Mouse (Mus musculus) left cerebral cortex, adult 8-10 months (tissue): ENCODE data around the gene Rin2. TPM values are rescaled to one million over a fixed set of nuclear protein-coding genes. Genes with fewer than 3 reads are reported as not detected.

Source experiments
- DNase-seq, 2 experiments: peaks; one replicate each; pipeline ENCODE4 v3.0.0; 2022; ENCODE audit warnings: low spot score in 2 of 2
- total RNA-seq, 4 experiments: library from RNA; stranded (reverse); gene quantifications; 2 replicates each; pipeline ENCODE4 v1.2.4; 2022

The Rin2 gene
- total RNA-seq, 4 experiments from 2014 or later, result 21.7 to 35.6 (median 25.8) TPM

DNA sequence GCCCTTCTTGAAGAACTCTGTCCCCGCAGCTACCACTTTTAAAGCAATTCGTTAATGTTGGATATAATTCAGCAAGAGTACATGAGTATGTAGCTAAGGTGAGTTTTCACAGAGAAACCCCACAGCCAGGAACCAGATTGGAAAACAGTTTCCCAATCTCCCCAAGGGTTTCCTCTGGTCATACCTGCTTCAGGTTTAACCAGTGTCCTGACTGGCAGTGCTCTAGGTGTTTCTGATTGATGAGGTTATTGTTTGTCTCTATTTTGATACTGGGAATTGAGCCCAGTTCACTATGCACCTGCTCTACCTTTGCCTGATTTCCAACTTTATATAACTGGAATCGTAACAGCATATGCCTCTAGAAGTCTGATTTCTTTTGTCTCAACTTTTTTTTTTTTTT is 153.6 kb downstream of the Rin2 start:
- DNase-seq, result no peak

DNA sequence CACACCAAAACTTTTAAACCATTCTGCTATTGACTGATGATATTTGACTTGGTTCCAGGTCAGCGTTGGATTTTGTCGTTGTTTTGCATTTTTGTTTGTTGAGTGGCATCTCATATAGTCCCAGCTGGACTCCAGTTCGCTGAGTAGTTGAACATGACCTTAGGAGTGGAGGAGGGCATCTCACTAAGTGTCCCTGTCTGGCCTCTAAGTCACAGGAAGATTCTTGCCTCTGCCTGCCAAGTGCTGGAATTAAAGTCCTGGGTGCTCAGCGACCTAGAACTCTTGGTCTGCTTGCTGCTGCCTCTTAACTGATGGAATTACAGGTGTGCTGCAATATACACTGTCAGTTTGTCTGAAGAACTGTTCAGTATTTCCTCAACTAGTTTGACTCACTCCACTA is 154.2 kb downstream of the Rin2 start:
- no peak for DNase-seq

DNA sequence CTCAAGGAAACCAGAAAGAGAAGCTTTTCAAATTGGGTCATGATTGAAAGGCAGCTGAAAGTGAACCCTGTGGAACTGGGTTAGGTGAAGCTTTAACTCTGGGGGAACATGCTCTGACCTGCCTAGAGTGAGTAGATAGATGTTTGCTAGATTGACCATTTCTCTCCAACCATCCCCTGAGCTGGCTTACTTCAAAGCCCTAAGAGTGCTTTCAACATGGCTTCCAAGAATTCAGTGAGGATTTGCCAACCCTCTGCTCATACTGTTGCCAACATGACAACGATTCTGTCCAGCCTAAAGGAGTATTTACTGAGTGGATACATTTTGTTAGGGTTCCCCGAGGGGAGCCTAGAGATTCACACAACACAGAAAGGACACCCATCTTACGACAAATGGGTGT is 155.4 kb downstream of the Rin2 start:
- no peak for DNase-seq

DNA sequence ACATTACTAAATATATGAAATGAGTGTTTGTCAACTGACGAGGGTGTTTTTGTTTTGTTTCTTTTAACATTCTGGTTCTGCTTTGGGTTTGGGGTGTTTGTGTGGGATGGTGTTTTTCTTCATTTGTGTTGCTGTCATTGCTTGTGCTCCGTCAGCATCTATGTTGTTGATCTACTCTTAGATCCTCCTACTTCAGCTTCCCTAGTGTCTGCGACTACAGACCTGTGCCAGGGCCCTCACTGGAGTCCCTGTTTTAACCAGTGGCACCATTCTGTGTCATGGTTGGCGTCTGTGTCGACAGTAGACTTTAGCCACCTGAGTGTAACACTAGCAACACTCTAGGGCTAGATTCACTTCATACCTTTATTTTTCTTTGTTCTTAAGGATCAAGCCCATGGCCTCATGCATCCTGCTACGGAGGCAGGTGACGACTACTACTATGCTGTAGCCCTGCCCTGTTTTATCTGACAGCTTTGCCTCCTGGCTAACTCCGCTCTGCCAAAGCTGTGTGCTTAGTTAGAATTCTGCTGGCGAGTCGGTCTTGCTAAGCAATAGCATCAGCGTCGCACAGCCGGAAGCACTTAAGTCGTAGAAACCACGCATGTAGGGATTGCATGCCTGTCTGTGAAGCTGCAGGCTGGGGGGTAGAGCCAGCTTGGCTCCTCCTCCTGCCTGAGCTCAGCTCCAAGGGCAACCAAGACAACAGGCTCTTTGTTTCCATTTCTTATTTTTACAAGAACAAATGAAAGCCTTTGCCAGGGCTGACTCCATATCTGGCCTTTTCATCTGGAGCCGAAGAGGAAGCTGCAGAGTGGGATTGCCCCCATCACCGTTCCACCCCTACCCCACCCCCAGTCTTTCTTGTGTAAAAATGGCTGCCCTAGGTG is 157.2 kb downstream of the Rin2 start:
- peak; percentile 26 to 65 for DNase-seq

DNA sequence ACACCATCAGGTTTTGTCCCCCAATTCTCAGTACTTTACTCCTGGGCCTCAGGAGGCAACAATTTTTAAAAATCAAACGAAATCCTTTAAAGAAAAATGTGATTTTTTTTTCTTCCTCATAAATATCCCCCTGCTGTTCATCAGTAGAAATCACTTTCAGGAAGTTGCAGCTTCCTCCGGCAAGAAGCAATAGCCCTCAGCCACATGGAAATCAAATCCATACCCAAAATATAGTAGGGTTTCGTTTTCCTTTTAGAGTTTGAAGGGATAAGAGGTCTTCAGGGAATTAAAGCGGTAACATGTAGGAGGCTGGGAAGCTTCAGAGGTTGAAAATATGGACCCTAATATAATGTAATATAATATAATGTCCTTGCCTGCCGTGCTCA is 157.8 kb downstream of the Rin2 start:
- DNase-seq, result no peak

DNA sequence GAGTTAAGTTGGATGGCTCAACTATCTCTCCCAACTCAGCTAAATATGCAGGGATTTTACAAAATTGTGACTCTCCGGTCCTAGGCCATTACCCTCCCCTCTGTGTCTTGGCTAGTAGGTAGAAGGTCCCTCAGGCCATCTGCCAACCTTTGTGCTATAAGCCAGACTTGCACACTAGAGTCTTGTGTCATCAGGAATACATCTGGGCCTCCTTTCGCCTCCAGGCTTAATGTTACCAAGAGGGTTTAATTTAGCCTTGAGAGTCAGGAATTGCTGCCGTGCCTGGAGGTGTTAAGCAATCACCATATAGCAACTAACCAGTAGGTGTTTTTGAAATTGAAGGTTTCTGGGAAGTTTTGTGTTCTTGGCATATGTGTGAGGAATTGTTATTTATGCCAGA is 158.3 kb downstream of the Rin2 start:
- DNase-seq, result peak in 1 of 2 experiments; percentile 54

DNA sequence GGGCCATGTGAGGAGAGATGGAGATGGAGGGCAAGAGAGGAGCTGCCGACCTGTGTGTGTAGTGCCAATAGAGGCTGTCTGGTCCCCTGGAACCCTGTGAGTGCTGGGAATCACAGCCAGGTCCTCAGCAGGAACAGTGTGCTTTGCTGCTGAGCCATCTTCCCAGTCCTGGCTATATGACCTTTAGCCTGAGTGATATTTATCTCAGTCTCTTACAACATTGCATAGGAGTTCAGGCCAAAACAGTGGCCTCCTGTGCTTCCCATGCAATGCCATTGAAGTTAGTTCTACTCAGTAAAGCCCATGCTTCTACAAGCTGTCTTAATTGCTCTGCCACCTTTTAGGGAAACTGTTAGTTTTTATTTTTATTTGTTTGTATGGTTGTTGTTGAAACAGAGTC is 160.9 kb downstream of the Rin2 start:
- no peak for DNase-seq

DNA sequence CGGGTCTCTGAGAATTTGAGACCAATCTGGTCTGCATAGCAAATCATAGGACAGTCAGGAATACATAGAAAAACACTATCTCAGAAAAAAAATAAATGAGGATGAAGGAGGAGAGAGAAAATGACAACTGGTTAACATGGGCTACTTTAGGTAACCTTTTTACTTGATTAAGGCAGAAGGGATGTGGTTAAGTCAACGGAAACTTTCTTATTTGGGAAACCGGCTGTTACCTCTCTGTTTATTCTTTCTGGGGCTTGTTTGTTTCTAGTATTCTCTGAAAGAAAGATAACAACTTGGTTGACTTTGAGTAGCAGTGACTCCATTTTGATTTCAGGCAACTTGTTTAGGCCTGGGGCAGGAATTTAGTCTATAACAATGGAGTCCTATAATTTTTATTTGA is 163.7 kb downstream of the Rin2 start:
- DNase-seq, result no peak

DNA sequence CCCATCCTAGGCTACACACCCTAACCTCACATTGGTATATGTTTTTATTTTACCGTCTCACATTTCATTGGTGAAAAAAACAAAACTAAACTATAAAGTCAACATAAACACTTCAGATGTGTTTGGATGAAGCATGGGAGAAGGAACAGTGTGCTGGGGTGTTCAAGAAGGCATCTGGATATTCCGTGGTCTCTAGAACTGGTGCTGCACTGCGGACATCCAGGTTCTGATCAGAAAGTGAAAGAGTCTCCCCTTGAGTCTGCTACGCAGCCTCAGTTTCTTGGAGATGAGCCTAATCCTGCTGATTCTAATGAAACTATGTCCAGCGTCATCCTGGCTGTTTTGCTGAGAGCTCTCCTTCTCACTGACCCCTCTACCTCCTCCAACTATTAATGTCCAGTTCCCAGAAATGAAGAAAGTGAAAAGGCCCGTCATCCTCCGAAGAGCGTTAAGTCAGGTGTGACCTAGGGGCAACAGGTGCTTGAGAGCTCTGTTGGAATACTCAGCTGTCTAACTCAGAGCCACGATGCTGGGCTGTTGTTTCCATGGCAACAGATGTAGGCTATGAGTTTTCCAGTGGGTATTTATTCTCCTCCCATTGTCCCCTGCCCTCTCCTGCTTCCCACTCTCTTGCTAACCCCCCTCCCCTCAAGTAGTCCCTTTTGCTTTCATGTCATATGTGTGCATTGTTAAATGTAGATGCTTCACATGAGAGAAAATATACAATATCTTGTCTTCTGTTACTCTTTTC is 164.7 kb downstream of the Rin2 start:
- no peak for DNase-seq

DNA sequence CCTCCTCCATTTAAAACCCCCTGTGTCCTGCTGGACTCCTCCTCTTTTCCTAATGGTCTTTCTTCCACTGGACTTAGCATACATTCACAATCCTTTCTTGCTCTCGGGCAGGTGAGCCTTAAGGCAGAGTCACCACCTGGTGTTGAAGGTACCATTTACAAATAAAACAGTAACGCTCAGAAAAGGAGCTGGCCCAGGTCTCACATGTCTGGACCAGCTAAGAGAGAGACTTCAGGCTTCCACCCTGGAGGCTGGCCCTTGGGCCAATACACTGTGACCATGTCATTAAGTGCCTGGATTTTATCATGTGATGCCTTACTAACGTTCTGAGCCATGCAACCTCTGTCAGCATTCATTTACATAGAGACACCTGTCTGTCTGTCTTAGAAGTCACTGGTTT is 165.3 kb downstream of the Rin2 start:
- DNase-seq, result no peak

DNA sequence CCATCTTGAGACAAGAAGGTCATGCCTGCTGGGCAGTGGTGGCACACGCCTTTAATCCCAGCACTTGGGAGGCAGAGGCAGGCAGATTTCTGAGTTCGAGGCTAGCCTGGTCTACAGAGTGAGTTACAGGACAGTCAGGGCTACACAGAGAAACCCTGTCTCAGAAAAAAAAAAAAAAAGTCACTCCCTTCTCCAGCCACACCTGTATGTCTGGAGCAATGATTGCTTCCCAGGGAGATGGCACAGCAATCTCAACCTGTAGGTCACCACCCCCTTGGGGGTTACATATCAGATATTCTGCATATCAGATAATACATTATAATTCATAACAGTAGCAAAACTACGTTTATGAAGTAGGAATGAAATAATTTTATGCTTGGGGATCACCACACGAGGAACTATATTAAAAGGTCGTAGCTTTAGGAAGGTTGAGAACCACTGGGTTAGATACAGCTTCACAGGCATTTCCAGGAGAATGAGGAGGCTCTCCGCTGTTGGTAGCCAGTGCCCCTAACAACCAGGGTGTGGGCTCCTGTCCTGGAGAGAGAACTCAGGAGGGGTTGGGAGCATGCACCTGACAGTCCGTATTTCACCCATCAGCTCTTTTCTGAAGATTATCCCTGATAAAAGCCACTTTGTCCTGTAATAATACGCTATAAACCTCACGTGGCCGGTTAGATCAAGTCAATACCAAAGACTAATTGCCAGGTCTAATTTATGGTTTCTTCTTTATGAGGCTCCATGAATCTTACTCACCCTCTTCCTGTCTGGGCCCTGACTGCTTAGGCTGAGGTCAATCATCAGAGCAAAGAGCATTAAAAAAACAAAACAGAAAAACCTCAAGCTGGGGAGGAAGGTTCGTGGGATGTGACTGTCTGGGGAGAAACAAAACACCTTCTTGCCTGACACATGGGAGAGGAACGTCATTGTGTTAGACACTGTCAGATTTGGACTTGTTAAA is 166.2 kb downstream of the Rin2 start:
- no peak for DNase-seq

DNA sequence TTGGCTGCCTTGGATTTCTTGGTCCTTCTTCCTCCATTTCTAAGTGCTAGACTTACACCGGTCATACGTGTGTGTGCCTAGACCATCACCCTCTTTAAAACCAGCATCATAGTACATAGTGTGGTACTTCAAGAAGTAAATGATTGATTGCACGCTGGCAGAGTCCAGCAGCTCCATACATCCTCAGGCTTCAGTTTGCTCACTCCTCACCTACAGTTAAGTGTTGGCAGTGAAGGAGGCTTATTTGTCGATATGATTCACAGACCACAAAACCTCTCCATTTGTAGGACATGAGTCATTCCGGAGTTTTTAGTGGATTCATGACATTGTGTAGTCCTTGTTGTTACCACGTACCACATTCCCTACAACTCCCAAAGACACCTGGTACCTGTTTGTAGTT is 168.3 kb downstream of the Rin2 start:
- no peak for DNase-seq

DNA sequence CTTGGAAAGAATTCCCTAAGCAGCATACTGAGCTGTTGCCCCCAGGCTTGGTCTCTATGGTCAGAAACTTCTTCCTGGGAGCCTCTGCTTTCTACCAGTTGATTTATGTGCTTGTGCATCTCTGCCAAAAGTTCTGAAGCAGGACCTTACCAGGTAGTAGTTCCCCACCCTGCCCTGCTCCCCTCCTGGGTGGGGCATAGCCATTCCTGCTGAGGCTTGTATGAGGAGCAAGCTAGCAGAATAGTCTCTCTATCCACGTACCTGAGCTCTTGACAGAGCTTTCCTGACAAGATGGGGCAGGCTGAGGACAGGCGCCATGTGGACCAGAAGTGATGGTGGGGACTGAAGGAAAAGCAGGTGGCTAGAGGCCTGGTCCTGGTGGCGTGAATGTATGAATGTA is 171.6 kb downstream of the Rin2 start:
- no peak for DNase-seq

DNA sequence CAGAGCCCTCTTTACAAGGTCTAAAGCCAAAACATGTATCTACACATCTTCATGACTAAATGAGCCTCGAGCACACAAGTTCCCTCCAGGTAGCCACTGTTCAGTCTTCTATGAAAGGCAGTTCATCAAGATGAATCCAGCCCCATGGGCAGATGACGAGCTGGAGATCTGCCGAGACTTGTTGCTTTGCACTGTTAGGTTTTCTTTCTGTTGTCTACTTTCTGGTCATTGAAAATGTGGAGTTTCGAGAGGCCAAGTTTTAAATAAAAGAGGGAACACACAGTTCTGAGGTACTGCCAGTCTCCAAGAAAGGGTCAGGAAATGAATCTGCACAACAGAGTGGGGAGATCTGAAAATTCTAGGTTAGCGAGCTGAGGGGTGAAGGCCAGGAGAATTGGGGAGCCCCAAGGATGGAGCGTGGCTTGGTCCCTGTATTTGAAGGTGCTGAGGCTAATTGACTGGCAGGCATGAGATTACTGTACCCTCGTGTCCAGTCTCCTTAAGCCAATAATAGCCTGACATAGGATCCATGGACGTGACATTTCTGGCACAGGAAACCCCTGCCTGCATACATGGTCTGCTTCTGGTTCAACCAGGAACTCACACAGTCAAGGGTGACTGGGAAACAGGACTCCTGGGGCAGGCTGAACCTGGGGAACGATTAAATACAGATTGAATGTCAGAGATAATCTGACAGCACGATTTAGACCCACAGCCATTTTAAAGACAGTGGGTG is 174.3 kb downstream of the Rin2 start:
- no peak for DNase-seq

DNA sequence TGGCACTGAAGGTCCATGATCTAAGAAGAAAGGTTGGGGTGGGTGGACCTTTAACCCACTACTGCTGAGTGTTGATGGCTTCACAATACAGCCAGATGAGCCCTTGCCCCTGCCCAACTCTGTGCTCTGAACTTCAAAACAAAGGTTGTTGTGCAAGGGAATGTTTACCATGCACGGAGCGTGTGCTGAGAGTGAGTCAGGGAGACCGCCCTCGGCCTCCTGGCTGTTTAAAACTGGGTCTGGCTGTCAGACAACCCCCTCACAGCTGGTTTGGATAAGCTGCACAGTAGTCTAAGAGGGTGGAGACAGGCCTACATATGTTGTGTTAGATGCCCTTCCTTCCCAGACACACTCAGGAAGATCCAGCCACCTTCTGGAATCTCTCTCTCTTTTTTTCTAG is 175.8 kb downstream of the Rin2 start:
- DNase-seq, result peak in 1 of 2 experiments; percentile 74

DNA sequence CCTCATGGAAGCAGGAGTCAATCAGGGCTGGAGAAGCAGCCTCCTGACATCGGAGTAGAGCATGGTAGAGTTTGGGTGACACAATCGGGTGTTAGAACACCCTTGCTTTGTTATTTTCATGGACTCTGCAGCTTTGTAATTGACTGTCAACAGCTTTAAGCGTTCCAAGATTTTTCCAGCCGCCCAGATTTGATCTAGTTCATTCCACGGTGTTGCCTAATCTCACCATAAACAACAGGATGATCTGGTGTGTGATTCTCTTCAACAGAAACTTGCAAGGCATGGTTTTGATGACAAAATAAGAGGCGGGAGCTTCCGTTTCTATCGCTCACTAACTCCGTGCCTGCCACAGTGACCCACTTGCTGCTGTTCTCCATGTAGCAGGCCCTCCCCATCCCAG is 180.8 kb downstream of the Rin2 start:
- no peak for DNase-seq

DNA sequence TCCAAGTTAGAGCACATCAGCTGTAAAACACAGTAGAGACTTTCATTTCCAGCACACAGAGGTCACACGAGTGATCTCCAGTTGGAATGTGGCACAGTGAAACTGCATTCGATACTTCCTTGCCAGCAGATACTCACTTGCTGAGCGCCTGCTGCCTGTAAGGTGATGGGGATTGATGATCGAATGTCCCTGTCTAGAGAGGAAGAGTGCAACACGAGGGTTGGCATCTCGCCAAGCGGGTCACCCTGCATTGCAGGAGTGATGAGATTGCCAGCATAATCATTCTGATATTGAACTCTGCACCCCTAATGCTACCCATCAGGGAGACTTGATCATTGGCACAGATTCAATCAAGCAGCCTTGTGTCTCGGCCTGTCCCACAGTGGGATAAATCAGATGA is 182.8 kb downstream of the Rin2 start:
- no peak for DNase-seq

DNA sequence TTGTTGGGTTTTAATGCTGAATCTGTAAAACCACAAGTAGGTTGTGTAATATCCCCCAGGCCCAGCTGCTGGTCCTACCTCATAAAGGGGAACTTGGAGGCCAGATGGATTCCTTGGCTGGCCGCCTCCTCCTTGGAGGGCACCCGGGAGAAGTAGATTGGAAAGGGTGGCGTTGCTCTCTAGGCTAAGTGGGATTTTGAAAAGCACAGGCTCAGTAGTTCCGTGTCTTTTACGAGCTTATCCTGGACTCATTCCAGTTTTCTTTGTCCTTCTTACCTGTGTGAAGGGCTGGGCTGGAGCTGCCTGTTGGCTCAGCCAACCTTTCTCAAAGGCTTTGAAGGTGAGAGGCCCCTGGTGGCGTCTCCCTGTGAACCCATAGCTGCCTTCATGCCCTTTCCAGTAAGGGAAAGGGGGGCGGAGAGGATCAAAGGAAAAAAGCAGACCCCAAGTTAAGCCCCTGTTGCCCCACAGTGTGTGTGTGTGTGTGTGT is 184.5 kb downstream of the Rin2 start:
- DNase-seq, result peak in 1 of 2 experiments; percentile 54

DNA sequence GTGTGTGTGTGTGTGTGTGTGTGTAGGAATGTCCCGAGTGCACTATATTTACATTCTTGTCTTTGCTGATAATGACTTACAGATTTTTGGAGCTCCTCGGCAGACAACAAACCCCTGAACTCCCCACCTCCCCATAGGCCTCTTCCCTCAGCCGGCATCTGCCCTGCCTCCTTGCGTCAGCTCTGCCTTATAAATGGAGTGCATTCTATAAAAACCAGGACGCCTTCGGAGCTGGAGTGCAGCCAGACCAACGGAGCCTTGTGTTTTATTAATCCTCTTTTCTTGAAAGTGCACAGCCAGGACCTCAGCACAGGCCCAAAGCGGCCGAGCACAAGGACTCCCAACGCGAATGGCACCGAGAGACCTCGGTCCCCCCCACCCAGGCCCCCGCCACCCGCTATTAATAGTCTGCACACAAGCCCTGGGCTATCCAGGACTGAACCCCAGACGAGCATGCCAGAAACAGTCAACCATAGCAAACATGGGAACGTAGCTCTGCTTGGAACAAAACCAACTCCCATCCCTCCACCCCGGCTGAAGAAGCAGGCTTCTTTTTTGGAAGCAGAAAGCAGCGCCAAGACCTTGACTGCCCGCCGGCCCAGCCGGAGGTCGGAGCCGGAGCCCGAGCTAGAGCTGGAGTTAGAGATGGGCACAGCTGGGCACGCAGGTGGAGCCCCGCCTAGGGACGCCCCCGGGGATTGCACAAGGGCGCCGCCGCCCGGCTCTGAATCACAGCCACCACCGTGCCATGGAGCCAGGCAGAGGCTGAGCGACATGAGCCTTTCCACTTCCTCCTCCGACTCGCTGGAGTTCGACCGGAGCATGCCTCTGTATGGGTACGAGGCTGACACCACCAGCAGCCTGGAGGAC is 185.2 kb downstream of the Rin2 start:
- DNase-seq, result peak; percentile 82 to 90
